Mouse (Mus musculus) brain, embryonic 14.5 days (tissue): ENCODE measurements around the gene Ribc1.

ENCODE experiments used
- CTCF ChIP-seq: fragments of 200-500 bp; IDR thresholded peaks from 2 replicates; pipeline ENCODE4 v1.5.1; 2012; ENCODE audit warnings: inconsistent platforms, mild to moderate bottlenecking, moderate library complexity, borderline replicate concordance; ENCODE audit not compliant: insufficient read depth, insufficient read length; ENCODE audit errors: extremely low read depth
- POLR2A ChIP-seq: fragments of 200-500 bp; IDR thresholded peaks from 2 replicates; pipeline ENCODE4 v1.6.1; 2012; ENCODE audit warnings: mild to moderate bottlenecking, inconsistent platforms, borderline replicate concordance; ENCODE audit not compliant: poor library complexity, insufficient read depth, insufficient read length, severe bottlenecking; ENCODE audit errors: extremely low read depth

DNA sequence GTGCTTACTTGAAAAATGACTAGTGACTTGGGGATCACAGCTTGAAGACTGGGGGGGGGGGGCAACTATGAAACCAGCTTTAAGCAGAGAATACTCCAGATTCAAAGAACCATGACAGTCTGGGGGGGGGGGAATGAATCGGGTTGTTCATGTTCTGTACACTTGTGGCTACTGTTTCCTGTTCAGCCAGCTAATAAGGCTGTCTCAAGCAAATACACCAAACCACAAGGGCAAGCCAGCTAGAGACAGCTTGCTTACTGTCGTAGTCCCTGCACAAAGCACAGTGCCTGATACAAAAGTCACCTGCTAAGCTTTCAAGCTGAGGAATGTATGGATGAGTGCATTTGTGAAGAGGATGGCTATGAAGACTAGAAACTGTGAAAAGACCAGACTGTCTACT, 49.6 kb upstream of the Ribc1 start:
- TF ChIP-seq CTCF (no peak), POLR2A (no peak)
